Mouse (Mus musculus): ENCODE data around the gene Mcu.

GRCm38 (mm10) chr10:59638576-59638975 lies 22.1 kb upstream of the Mcu start:
- TF ChIP-seq POLR2A (IDR thresholded peaks at IDR 0.05; ENCODE audit: low read depth, low read length) (no peak), CTCF (IDR thresholded peaks at IDR 0.05; ENCODE audit: borderline replicate concordance, insufficient read depth, low read length) (no peak)
